Mouse (Mus musculus) midbrain, embryonic 16.5 days (tissue): ENCODE measurements around the gene Saxo2. TPM values are rescaled to one million over a fixed set of nuclear protein-coding genes. Genes with fewer than 3 reads are reported as not detected.

Experiments
- ATAC-seq: fragments of 200-750 bp; cut with Nextera tagmentation; 2 replicates; pipeline ENCODE4 v1.8.0; 2017; ENCODE audit warnings: moderate TSS enrichment
- H3K27ac ChIP-seq: fragments of 300-500 bp; sonication (generic); 2 replicates; pipeline ENCODE4 v1.5.1; 2014; ENCODE audit warnings: mild to moderate bottlenecking, low read length, mixed read lengths
- H3K27me3 ChIP-seq: fragments of 300-500 bp; sonication (generic); 2 replicates; pipeline ENCODE4 v1.6.1; 2014; ENCODE audit warnings: low read depth, low read length, mixed read lengths; ENCODE audit not compliant: control insufficient read depth, insufficient read depth
- H3K36me3 ChIP-seq: fragments of 300-500 bp; sonication (generic); 2 replicates; pipeline ENCODE4 v1.6.1; 2014; ENCODE audit warnings: mild to moderate bottlenecking, low read length, moderate library complexity, mixed read lengths; ENCODE audit not compliant: control insufficient read depth, insufficient read depth
- H3K4me1 ChIP-seq: fragments of 300-500 bp; sonication (generic); 2 replicates; pipeline ENCODE4 v1.6.1; 2014; ENCODE audit warnings: mild to moderate bottlenecking, low read length, mixed read lengths; ENCODE audit not compliant: control insufficient read depth, insufficient read depth
- H3K4me2 ChIP-seq: fragments of 300-500 bp; sonication (generic); 2 replicates; pipeline ENCODE4 v1.6.1; 2014; ENCODE audit warnings: mild to moderate bottlenecking, low read length, mixed read lengths
- H3K4me3 ChIP-seq: fragments of 300-500 bp; sonication (generic); 2 replicates; pipeline ENCODE4 v1.5.1; 2014; ENCODE audit warnings: low read depth, mild to moderate bottlenecking, low read length, moderate library complexity, mixed read lengths
- H3K9ac ChIP-seq: fragments of 300-500 bp; sonication (generic); 2 replicates; pipeline ENCODE4 v1.6.1; 2014; ENCODE audit warnings: low read depth, low read length, mixed read lengths
- H3K9me3 ChIP-seq: fragments of 300-500 bp; sonication (generic); replicated peaks from 2 replicates; pipeline ENCODE4 v1.6.1; 2014; ENCODE audit warnings: mild to moderate bottlenecking, low read length, mixed read lengths; ENCODE audit not compliant: control insufficient read depth, poor library complexity, severe bottlenecking
- WGBS: fragments of 180-500 bp; shearing (Covaris S2); extraction: QIAGEN DNeasy Blood & Tissue Kit; methylation state at CpG from one replicate; pipeline ENCODE4 v1.1.7; 2014; 5-methylcytosine and 5-hydroxymethylcytosine counted together
- polyA plus RNA-seq: library from polyadenylated mRNA; unstranded; fragments of >200 nt; fragmentation: Nextera tagmentation; extraction: Ambion mirVana; gene quantifications from 2 replicates; pipeline ENCODE4 v1.2.1, GENCODE M21; 2015

The Saxo2 gene
- polyA plus RNA-seq, 1 experiment from 2014 or later, result 30.5 TPM

DNA sequence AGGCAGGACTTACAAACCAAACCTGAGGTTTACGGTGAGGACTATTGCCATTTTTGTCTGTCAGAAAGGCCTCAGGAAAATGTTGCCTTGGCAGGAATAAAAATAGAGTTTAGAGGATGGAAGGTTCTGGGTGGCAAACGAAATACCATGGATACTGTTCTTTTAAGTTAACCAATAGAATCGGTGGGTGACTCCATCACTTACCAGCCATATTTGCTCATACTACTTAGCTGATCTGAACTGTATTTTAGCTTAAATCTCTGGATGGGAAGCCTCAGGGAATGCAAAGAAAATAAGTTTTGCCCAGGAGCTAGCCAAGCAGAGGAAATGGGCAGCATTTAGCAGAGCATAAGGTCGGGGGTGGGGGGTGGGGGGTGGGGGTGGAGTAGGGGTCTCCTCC lies 419 bp downstream of the Saxo2 start:
- Histone ChIP-seq H3K27ac (0 out of 2 replicates have a peak overlapping the region, but pooled peaks have one; percentile 33), H3K9me3 (no peaks in the 10 kb centered on the region), H3K36me3 (no peaks in the 10 kb centered on the region), H3K4me3 (peak overlapping the region; percentile 57), H3K9ac (peak overlapping the region; percentile 64), H3K27me3 (no peaks in the 10 kb centered on the region), H3K4me1 (peaks cover 12% of the 10 kb centered on the region), H3K4me2 (peak overlapping the region; percentile 61)
- ATAC-seq, result no peak; the same call in 1 of the 2 replicates
- WGBS, result 32% methylated on average over 4 of the region's 4 CpGs

DNA sequence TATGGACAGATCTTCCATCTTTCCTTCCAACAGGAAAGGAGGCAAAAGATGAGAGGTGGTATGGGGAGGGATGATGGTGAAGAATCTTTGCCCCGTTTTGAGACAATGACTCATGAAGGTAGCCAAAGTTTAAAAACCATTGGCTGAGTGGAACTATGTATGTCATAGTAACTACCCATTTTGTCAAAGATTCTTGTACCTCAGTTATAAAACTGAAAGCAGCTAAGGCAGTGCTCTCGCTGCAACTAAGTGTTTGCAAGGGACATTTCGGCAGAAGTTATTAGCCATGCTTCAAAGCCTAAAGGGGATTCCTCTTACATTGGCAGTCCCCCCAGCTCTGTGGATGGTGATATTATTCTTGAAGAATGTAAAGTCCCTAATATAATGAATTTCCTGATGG lies 1.1 kb downstream of the Saxo2 start:
- Histone ChIP-seq H3K4me3 (no peak overlapping the region), H3K9ac (no peak overlapping the region), H3K9me3 (no peaks in the 10 kb centered on the region), H3K27ac (no peak overlapping the region), H3K36me3 (no peaks in the 10 kb centered on the region), H3K4me1 (peaks cover 12% of the 10 kb centered on the region), H3K4me2 (no peak overlapping the region), H3K27me3 (no peaks in the 10 kb centered on the region)
- WGBS, result 90% methylated on average over 3 of the region's 3 CpGs
- no peak for ATAC-seq

DNA sequence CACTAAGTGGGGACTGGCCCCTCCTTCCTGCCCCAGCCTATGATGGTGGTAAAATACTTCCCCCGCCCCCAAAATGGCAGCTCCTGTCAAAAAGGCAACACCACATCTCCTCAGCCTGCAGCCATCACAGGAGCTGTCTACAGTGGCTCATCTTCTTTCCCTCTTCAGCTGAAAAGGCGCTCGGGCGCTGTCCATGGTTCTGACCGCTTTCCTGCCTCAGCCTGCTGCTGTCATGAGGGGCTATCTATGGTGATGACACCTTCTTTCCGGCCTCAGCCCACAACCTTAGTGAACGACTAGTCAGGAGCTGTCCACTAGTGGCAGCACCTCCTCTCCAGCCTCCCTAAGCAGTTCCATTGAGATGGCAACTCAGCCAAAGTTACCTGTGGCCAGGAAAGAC lies 23.0 kb downstream of the Saxo2 start:
- no peak for ATAC-seq
- H3K9ac ChIP-seq, result no peak overlapping the region
- no peaks in the 10 kb centered on the region for H3K9me3 ChIP-seq
- H3K4me3 ChIP-seq, result no peak overlapping the region
- no peak overlapping the region for H3K27ac ChIP-seq
- no peak overlapping the region for H3K4me2 ChIP-seq
- H3K4me1 ChIP-seq, result no peaks in the 10 kb centered on the region
- no peaks in the 10 kb centered on the region for H3K27me3 ChIP-seq
- WGBS, result 27% methylated on average over 7 of the region's 7 CpGs
- no peaks in the 10 kb centered on the region for H3K36me3 ChIP-seq

DNA sequence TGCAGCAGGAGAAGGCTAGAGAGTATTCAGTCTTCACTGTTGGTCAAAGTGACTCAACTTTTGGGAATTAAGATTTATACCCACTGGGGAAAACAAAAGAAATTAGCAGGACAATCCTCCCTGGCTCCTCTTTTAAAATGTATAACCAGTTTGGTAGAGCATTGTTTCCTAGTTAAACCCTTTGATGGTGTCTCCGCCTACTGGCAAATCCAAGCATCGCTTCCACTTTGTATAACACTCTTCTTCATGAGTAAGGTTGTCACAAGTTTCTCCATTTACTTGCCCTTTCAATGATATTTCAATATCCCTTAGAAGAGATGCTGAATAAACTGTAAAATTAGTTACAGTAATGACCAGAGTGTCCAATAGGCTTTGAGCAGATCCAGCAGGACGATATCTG lies 38.7 kb downstream of the Saxo2 start:
- ATAC-seq, result no peak
- 66% methylated on average over 3 of the region's 3 CpGs for WGBS
- Histone ChIP-seq H3K9me3 (no peaks in the 10 kb centered on the region), H3K27me3 (no peaks in the 10 kb centered on the region), H3K4me1 (no peaks in the 10 kb centered on the region), H3K27ac (no peak overlapping the region), H3K36me3 (no peaks in the 10 kb centered on the region), H3K4me3 (no peak overlapping the region), H3K9ac (no peak overlapping the region), H3K4me2 (no peak overlapping the region)

DNA sequence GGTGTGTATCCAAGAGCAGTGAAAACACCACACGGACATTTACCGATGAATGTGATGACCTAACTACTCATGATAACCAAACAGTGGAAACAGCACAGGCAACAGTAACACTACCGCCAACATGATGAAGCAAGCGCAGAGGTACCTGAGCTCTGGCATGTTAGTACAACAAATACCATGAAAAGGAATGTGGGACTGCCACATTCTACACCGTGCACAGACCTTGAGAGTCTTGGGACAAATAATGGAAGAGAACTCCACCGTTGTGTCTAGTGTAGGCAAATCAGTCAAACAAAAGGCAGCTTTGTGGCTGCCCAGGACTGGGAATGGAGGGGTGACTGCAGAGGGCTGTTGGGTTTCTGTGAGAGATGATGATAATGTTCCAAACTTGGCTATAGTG lies 42.9 kb downstream of the Saxo2 start:
- ATAC-seq, result no peak
- H3K4me2 ChIP-seq, result no peak overlapping the region

DNA sequence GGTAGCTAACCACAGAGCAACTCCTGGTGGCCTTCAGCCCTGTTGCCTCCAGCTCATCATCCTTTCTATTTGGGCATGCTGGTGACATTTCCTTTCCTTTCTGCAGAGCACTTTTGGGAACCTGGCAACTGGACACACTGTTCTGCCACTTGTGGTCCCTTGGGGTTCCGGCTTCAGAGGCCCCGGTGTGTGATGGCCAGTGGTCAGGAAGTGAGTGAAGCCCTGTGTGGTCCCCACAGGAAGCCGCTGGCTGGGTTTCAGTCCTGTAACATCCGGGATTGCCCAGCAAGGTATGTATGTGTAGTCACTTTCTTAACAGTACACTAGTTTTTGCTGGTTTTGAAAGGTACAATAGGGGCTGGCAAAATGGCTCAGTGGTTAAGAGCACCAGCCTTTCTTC lies 46.3 kb downstream of the Saxo2 start:
- no peaks in the 10 kb centered on the region for H3K9me3 ChIP-seq
- no peaks in the 10 kb centered on the region for H3K27me3 ChIP-seq
- no peak for ATAC-seq
- H3K27ac ChIP-seq, result no peak overlapping the region
- WGBS, result 91% methylated on average over 4 of the region's 4 CpGs
- H3K36me3 ChIP-seq, result no peaks in the 10 kb centered on the region
- no peaks in the 10 kb centered on the region for H3K4me1 ChIP-seq
- H3K4me2 ChIP-seq, result no peak overlapping the region
- no peak overlapping the region for H3K9ac ChIP-seq
- no peak overlapping the region for H3K4me3 ChIP-seq

More for the DNA sequence above, 42.9 kb downstream of the Saxo2 start:
- H3K9me3 ChIP-seq, result no peaks in the 10 kb centered on the region
- no peaks in the 10 kb centered on the region for H3K4me1 ChIP-seq
- H3K27ac ChIP-seq, result no peak overlapping the region
- no peaks in the 10 kb centered on the region for H3K36me3 ChIP-seq
- 84% methylated on average over 6 of the region's 6 CpGs for WGBS
- H3K9ac ChIP-seq, result no peak overlapping the region
- no peaks in the 10 kb centered on the region for H3K27me3 ChIP-seq
- H3K4me3 ChIP-seq, result no peak overlapping the region

DNA sequence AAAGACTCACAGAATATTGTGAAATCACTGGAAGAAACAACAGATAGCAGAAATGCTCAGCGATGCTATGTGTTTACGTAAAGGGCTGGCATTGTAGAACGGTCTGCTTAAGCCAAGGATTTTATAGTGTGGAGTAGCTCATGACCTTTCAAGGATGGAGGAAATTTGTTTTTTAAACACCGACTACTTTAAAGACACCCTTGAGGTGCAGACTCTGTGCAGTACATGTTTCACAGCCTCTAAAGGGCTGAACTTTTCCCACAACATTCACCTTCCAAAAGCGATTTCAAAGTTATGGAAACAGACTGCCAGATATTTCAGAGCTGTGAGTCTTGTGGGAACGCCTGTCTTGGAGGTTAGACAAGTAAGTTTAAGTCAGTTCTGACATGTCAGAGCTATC lies 57.4 kb downstream of the Saxo2 start:
- Histone ChIP-seq H3K9me3 (no peaks in the 10 kb centered on the region), H3K27ac (no peak overlapping the region), H3K4me1 (no peaks in the 10 kb centered on the region), H3K4me2 (no peak overlapping the region), H3K27me3 (no peaks in the 10 kb centered on the region), H3K36me3 (no peaks in the 10 kb centered on the region), H3K9ac (no peak overlapping the region), H3K4me3 (no peak overlapping the region)
- no peak for ATAC-seq
- 91% methylated on average over 6 of the region's 6 CpGs for whole genome bisulfite sequencing

Other genes starting within 250 kb of the Saxo2 start
- gene Efl1, start 86 bp upstream of the Saxo2 start, polyA plus RNA-seq, result 17.3 and 18.2 TPM in 2 replicates
- 25.0 and 36.7 TPM in 2 replicates for gene Mex3b, start 218.8 kb upstream of the Saxo2 start, polyA plus RNA-seq